Mouse (Mus musculus) urinary bladder, postnatal 4 days (tissue): Measurements from ENCODE around the gene Snx32.

Experiments
- DNase-seq, 2 experiments: peaks; one replicate each; pipeline ENCODE4 v3.0.0; 2021 to 2022; ENCODE audit warnings: low spot score in 2 of 2

The Snx32 gene

DNA sequence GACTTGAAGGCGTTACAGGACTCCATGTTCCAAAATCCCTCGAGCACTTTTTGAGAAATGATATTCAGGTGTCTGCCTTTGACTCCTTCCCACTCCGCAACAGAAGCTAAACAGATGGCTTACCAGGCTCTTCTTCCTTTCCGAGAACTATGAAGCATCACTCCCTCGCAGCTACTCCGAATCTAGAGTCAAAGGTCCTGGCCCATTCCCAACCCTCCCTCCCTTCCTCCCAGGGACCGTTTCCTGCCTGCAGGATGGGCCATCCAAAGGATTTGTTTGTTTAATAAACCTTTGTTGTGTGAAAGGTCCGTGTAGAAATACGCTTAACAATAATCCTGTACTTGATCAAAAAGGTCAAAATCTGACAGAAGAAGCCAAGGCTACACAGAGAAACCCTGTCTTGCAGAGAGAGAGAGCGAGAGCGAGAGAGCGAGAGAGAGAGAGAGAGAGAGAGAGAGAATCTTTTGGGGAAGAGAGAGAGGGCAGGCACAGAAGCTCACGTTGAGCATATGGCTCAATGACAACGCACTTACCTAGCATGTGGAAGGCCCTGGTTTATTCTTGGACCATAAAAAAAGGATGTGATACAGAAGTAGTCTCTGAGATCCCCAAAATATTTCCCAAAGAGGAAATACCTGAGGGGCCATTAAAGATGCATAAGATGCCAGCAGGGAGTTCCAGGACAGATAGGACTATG lies 52.4 kb downstream of the Snx32 start, which contains the start of gene Ccdc85b:
Ccdc85b (minus strand) TSS at position 149 of the 697 bp plus-strand sequence.
- DNase-seq: no peak

- peak; percentile 93 for DNase-seq
These were observed 53.2 kb downstream of the Snx32 start for GRCm38 (mm10) chr19:5456922-5457745.

- DNase-seq: no peak
These were observed 54.0 kb downstream of the Snx32 start for GRCm38 (mm10) chr19:5456241-5456921.

- DNase-seq: no peak
These were observed 54.8 kb downstream of the Snx32 start for GRCm38 (mm10) chr19:5455568-5455967.

DNA sequence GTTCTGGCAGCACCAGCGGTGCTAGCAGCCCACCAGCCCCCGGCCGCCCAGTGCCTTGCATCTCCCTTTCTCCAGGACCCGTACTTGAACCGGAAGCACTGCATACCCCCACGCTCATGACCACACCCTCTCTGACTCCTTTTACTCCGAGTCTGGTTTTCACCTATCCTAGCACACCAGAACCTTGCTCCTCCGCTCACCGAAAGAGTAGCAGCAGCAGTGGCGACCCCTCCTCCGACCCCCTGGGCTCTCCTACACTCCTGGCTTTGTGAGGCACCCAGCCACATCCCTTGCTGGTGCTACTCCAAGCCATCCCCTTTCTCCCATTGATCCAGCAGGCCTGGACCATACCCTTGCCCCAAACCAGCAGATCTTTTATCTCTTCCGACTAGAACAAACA lies 55.3 kb downstream of the Snx32 start:
- no peak for DNase-seq

- DNase-seq: no peak
These were observed 58.6 kb downstream of the Snx32 start for GRCm38 (mm10) chr19:5451766-5452165.

DNA sequence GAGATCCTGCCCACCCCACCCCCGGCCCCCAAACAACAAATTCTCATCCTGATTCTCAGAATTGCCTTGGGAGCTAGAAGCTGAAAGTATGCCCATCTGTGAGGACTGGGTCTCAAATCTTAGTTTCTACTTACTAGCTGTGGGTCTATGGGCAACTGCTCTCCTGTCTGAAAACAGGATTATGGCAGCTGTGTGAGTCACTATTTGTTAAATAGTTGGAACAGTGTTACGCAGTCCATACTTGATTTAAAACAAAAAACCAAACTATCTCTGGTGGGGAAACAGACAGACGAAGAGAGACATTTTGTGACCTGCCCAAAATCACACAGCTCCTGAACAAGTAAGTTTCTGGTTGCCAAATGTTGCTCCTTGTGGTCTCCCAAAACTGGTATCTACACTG lies 60.7 kb downstream of the Snx32 start:
- no peak for DNase-seq

DNA sequence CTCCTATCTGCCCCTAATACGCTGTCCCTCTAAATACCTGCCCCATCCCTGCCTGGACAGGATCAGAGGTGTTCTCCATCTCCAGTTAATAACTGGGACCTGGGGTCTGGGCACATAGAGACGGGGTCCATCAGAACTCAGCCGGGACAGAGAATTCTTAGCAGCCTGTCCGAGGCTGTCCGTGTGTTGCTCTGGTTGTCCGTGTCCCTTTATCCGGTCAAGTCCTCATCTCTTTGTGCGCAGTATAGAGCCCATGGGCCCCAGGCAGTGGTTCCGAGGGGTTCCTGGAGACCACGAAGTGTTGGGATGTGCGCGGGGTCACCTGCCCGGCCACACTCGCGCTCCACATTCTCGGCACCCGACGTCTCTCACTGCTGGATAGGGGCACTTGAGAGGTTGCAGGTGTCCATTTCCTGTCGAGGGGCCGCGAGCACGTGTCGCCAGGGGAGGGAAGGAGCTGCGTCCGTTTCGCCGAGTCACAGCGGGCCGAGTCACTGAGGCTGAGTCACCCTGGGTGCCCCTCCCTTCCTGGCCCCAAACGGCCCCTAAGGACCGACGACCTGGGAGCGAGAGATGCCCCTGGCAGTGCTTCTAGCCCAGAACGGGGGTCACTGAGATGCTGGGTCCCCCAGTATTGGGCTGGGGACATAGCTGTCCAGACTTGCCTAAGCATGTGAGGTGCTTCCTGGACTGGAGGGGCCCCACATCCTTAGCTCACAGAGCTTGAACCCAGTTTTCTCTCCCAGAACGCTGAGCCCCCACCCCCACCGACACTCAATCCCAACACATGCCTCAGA lies 61.8 kb downstream of the Snx32 start:
- DNase-seq: no peak

- peak; percentile 58 to 66 for DNase-seq
These were observed 62.6 kb downstream of the Snx32 start, which contains the start of gene Fosl1 for GRCm38 (mm10) chr19:5447515-5448353. TSS of gene Fosl1 (plus strand) at chr19:5447547.

GRCm38 (mm10) chr19:5445747-5446146 lies 64.6 kb downstream of the Snx32 start:
- no peak for DNase-seq

DNA sequence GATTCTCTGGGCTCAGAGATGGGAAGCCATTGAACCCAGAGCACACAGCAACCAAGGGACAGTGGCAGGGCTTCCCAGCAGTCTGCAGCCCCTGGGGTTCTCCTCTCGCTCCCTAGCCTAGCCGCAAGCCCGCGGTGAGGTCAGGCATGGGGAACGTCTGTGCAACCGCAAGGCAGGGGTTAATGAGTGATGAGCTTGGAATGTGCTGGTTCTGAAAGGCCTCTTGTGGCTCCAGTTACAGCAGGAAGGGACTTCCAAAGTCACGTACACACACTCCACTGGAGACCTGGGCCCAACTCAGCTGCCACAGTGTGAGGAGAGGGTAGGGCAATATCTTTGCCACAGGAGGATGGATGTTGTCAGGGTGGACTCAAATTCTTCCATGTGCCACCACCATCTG lies 65.4 kb downstream of the Snx32 start:
- DNase-seq: no peak

DNA sequence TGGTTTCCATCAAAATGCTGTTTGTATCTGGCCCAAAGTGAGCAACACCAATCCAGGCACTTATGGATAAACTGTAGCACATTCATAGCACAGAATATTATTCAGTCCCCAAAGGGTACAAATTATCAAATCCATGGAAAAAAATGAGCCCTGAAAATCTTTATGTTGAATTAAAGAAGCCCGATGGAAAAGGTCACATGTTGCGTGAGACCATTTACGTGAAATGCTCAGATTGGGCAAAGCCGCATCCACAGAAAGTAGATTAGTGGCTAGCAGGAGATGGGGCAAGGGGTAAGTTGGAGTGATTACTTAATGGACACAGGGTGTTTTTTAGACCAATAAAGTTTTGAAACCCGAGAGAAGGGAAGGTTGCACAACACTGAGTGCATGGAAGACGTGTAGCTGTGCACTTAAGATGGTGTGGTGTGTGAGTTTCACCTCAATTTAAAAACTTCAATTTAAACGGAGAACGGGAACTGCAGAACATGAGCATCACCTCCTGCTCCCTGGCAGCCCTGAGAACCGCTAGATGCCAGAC lies 65.9 kb downstream of the Snx32 start:
- DNase-seq: no peak
